Mouse (Mus musculus) heart, postnatal 0 days (tissue): ENCODE data around the gene Dnm1. TPM values are rescaled to one million over a fixed set of nuclear protein-coding genes. Genes with fewer than 3 reads are reported as not detected.

Source experiments
- ATAC-seq: fragments of 200-750 bp; cut with Nextera tagmentation; 2 replicates; pipeline ENCODE4 v1.8.0; 2017; ENCODE audit warnings: low read depth, moderate number of reproducible peaks, moderate library complexity; ENCODE audit not compliant: insufficient read depth
- DNase-seq: peaks from one replicate; pipeline ENCODE4 v3.0.0-alpha.2; 2016; ENCODE audit warnings: low spot score
- H3K27ac ChIP-seq: fragments of 300-500 bp; sonication (generic); 2 replicates; pipeline ENCODE4 v1.5.1; 2014; ENCODE audit warnings: low read depth, mild to moderate bottlenecking
- H3K27me3 ChIP-seq: fragments of 300-500 bp; sonication (generic); 2 replicates; pipeline ENCODE4 v1.6.1; 2014; ENCODE audit warnings: low read length, mixed read lengths; ENCODE audit not compliant: control insufficient read depth, insufficient read depth
- H3K36me3 ChIP-seq: fragments of 300-500 bp; sonication (generic); replicated peaks from 2 replicates; pipeline ENCODE4 v1.6.1; 2014; ENCODE audit warnings: low read length, mixed read lengths; ENCODE audit not compliant: control insufficient read depth, insufficient read depth
- H3K4me1 ChIP-seq: fragments of 300-500 bp; sonication (generic); 2 replicates; pipeline ENCODE4 v1.6.1; 2014; ENCODE audit warnings: antibody characterized with exemption; ENCODE audit not compliant: control insufficient read depth, insufficient read depth
- H3K4me2 ChIP-seq: fragments of 300-500 bp; sonication (generic); 2 replicates; pipeline ENCODE4 v1.6.1; 2014; ENCODE audit warnings: low read depth, mild to moderate bottlenecking, low read length, moderate library complexity
- H3K4me3 ChIP-seq: fragments of 300-500 bp; sonication (generic); 2 replicates; pipeline ENCODE4 v1.5.1; 2014; ENCODE audit warnings: low read depth, low read length
- H3K9ac ChIP-seq: fragments of 300-500 bp; sonication (generic); replicated peaks from 2 replicates; pipeline ENCODE4 v1.6.1; 2014; ENCODE audit warnings: low read depth, low read length, mixed read lengths
- H3K9me3 ChIP-seq: fragments of 300-500 bp; sonication (generic); replicated peaks from 2 replicates; pipeline ENCODE4 v1.6.1; 2016; ENCODE audit warnings: low read length; ENCODE audit not compliant: control insufficient read depth
- CTCF ChIP-seq: IDR thresholded peaks from 2 replicates; pipeline ENCODE4 v1.5.1; 2016; ENCODE audit warnings: antibody characterized with exemption, control low read depth, low read depth
- EP300 ChIP-seq: IDR thresholded peaks from 2 replicates; pipeline ENCODE4 v1.6.1; 2016; ENCODE audit warnings: antibody characterized with exemption, low read depth
- WGBS: fragments of 180-500 bp; shearing (Covaris S2); extraction: QIAGEN DNeasy Blood & Tissue Kit; methylation state at CpG from one replicate; pipeline ENCODE4 v1.1.7; 2014; 5-methylcytosine and 5-hydroxymethylcytosine counted together
- polyA plus RNA-seq: library from polyadenylated mRNA; unstranded; fragments of >200 nt; fragmentation: Nextera tagmentation; extraction: Ambion mirVana; gene quantifications from 2 replicates; pipeline ENCODE4 v1.2.1, GENCODE M21; 2015
- total RNA-seq: library from RNA; depleted of rRNA; stranded (reverse); fragments of >200 nt; gene quantifications from 2 replicates; pipeline ENCODE4 v1.2.3, GENCODE M21; 2014; ENCODE audit warnings: low replicate concordance

The Dnm1 gene
- total and polyA plus RNA-seq, 2 experiments from 2014 or later = 1.5 to 10.3 TPM

DNA sequence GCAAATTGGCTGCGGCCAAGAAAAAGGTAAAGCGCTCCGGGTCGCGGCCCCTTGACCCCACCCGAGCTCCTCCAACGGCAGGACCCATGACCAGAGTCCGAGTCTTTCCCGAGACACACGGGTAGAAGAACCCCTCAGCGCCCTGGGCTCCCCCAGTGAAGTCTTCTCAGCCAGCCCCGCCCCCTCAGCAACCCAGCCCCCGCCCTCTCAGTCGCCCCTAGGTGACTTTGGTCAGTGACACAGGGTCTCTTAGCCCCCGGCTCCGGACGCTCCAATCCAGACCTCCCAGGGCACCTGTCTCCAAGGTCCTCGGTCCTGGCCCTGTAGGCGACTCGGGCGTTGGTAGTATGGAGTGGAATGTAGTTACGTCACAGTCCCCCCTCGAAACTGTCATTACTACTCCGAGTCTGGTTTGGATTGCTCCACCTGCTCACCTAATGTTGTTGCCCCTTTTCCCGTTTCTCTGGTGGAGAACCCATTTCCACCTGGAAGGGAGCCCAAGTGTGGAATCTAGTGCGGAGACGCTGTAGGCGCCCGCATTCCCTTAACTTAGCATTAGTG lies 64.7 kb downstream of the Dnm1 start:
- DNase-seq (peak; percentile 46), ATAC-seq (peak; percentile 44)
- no peaks in the 10 kb centered on the region for H3K27me3 ChIP-seq
- peaks cover 29% of the 10 kb centered on the region for H3K36me3 ChIP-seq
- TF ChIP-seq CTCF = no peak
- H3K9me3 ChIP-seq = no peaks in the 10 kb centered on the region
- peak overlapping the region; percentile 83 for H3K9ac ChIP-seq
- peak overlapping the region; percentile 85 for H3K27ac ChIP-seq
- H3K4me1 ChIP-seq = peaks cover 14% of the 10 kb centered on the region; the same call in 1 of the 2 replicates
- H3K4me2 ChIP-seq = peak overlapping the region; percentile 69
- H3K4me3 ChIP-seq = peak overlapping the region; percentile 84
- under 1% methylated on average over 29 of the region's 29 CpGs for WGBS

DNA sequence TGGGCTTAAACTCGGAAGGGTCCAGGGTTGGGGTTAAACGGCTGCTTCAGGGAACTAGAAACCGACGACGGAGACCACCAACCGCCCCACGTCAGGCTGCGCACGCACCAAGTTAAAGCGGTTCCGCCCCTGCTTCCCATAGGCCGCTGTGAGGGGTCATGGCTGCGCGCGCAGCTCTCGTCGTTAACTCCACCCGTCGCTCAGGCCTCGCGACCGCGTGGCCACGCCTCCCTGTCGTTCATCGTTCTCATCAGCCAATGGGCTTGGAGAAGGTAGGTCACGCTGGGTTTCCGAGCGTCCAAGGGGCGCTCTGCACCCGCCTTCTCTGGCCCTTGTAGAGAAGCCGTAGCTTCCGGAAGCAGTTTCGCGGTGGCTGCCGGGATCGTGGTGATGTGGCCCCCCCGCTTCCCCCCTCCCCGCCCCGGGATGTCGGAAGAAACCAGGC lies 65.2 kb downstream of the Dnm1 start, which contains the start of gene Swi5:
Swi5 (minus strand) TSS at position 153 of the 445 bp plus-strand sequence.
- H3K4me3 ChIP-seq = peak within 1 kb of the TSS; percentile 84
- peaks cover 25% of the 10 kb centered on the region; the same call in 1 of the 2 replicates for H3K36me3 ChIP-seq
- peaks cover 14% of the 10 kb centered on the region; the same call in 1 of the 2 replicates for H3K4me1 ChIP-seq
- peak within 1 kb of the TSS; percentile 89 for H3K27ac ChIP-seq
- ATAC-seq = peak; percentile 98
- H3K9ac ChIP-seq = peak within 1 kb of the TSS; percentile 93
- no peaks in the 10 kb centered on the region for H3K9me3 ChIP-seq
- peak; percentile 100 for DNase-seq
- H3K27me3 ChIP-seq = no peaks in the 10 kb centered on the region
- TF ChIP-seq EP300 (no peak), CTCF (no peak)
- under 1% methylated on average over 40 of the region's 41 CpGs for WGBS
- peak within 1 kb of the TSS; percentile 86 for H3K4me2 ChIP-seq

GRCm38 (mm10) chr2:32287334-32287840 lies 65.8 kb downstream of the Dnm1 start, which contains the start of gene Golga2:
Gene Golga2 (plus strand): TSS chr2:32287384.
- peaks cover 23% of the 10 kb centered on the region; the same call in 1 of the 2 replicates for H3K36me3 ChIP-seq
- H3K27me3 ChIP-seq = no peaks in the 10 kb centered on the region
- no peaks in the 10 kb centered on the region for H3K9me3 ChIP-seq
- DNase-seq = peak; percentile 14
- peak within 1 kb of the TSS; percentile 93 for H3K9ac ChIP-seq
- peak within 1 kb of the TSS; percentile 84 for H3K4me3 ChIP-seq
- ATAC-seq = no peak
- under 1% methylated on average over 20 of the region's 23 CpGs for WGBS
- H3K4me1 ChIP-seq = peaks cover 14% of the 10 kb centered on the region
- H3K27ac ChIP-seq = peak within 1 kb of the TSS; percentile 89
- TF ChIP-seq EP300 (no peak), CTCF (no peak)
- H3K4me2 ChIP-seq = peak within 1 kb of the TSS; percentile 86

- no peak for ATAC-seq
- H3K27ac ChIP-seq = no peak overlapping the region
- no peaks in the 10 kb centered on the region for H3K27me3 ChIP-seq
- H3K9ac ChIP-seq = no peak overlapping the region
- H3K4me1 ChIP-seq = peaks cover 9% of the 10 kb centered on the region; the same call in 1 of the 2 replicates
- no peak overlapping the region for H3K4me2 ChIP-seq
- no peak for DNase-seq
- 84% methylated on average over 3 of the region's 3 CpGs for WGBS
- peaks cover 44% of the 10 kb centered on the region for H3K36me3 ChIP-seq
- H3K4me3 ChIP-seq = no peak overlapping the region
- no peak for TF ChIP-seq CTCF
- TF ChIP-seq EP300 = no peak
- no peaks in the 10 kb centered on the region for H3K9me3 ChIP-seq
Measured at GRCm38 (mm10) chr2:32283986-32284385, 69.2 kb downstream of the Dnm1 start.

DNA sequence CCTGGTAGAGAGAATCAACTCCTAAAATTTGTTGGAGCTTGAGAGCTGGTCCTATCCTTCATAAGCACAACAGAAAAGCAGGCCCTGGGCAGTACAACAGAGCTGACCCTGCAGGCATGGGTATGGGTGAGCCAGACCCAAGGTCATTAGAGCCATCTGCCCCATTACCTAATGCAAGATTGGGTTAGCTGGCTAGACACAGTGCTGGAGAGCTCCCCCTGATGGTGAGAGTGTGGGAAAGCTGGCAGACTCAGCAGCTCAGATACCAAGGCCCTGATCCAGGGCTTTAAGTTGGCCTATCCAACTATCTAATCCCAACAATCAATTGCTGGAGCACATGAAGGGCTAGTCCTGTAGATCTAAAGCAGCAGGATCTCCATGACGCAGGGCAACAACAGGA lies 70.4 kb downstream of the Dnm1 start:
- Histone ChIP-seq H3K9me3 (no peaks in the 10 kb centered on the region), H3K4me2 (no peak overlapping the region), H3K27ac (peak overlapping the region; percentile 41), H3K9ac (no peak overlapping the region), H3K27me3 (no peaks in the 10 kb centered on the region), H3K36me3 (peaks cover 56% of the 10 kb centered on the region), H3K4me3 (no peak overlapping the region), H3K4me1 (peaks cover 8% of the 10 kb centered on the region; the same call in 1 of the 2 replicates)
- TF ChIP-seq CTCF (peak; percentile 68), EP300 (no peak)
- ATAC-seq (peak; percentile 79), DNase-seq (peak; percentile 66)
- WGBS = 78% methylated on average over 1 of the region's 1 CpGs
